Mouse (Mus musculus): ENCODE measurements around the gene Smim11.

GRCm38 (mm10) chr16:92358734-92359133 is 57.6 kb downstream of the Smim11 start:
- no peak for TF ChIP-seq MAX (IDR thresholded peaks at IDR 0.05; ENCODE audit: low read depth)
- no peak for TF ChIP-seq POLR2AphosphoS2 (IDR thresholded peaks at IDR 0.05; ENCODE audit: insufficient read length, low read depth)
- no peak for TF ChIP-seq POLR2A (IDR thresholded peaks at IDR 0.05; ENCODE audit: insufficient read length, low read depth)
